Mouse (Mus musculus): ENCODE data around the gene Gpm6a. TPM values are rescaled to one million over a fixed set of nuclear protein-coding genes. Genes with fewer than 3 reads are reported as not detected.

Gene Gpm6a
- 3.5 and 3.9 TPM in 2 replicates for polyA plus RNA-seq (2015; fragmentation: Nextera tagmentation; extraction: Ambion mirVana)

DNA sequence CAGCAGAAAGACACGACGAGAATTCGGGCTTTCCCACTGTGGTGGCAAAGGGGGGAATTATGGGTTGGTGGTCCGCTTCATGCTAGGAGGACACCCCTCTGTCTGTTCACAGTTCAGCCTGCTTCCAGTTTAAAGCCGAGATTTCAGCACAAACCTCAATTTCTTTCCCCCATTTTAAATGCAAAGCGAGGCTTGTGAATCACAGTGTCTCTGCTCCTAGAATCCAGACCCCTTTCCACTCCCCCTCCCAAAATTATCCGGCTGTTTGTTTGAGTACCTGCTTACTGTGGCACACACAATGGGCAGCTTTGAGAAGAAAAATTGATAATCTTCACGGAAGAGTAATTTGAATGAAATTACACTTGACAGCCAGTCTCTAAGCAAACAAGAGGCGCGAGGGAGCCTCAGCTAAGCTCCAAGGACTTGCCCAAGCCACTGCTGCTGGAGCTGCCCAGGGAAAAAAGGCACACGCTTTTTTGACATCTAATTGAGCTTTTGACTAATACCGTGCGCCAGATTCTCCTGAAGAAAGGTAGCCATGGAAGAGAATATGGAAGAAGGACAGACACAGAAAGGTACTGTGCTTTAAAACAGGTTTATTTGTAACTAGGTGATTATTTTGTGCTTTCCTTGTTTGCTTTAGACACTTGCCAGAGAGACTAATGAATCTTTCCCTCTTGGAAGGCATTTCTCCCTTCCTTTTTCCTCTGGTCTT is at the start of gene Gpm6a:
Gene Gpm6a, plus strand, starts transcription at position 103 of the 715 bp plus-strand sequence.
- no peak for ATAC-seq (ENCODE audit: insufficient number of reproducible peaks, low FRiP score, low TSS enrichment, low read depth)
- Histone ChIP-seq H3K9ac (no peak within 1 kb of the TSS), H3K4me3 (no peak within 1 kb of the TSS)

GRCm38 (mm10) chr8:54912891-54913290 is 41.8 kb upstream of the Gpm6a start:
- H3K4me1 ChIP-seq = no peaks in the 10 kb centered on the region
- H3K27ac ChIP-seq = no peak overlapping the region
- no peak overlapping the region for H3K4me3 ChIP-seq
- no peak overlapping the region for H3K9ac ChIP-seq
- WGBS = 87% methylated on average over 2 of the region's 2 CpGs
- H3K36me3 ChIP-seq = no peaks in the 10 kb centered on the region
- no peak overlapping the region for H3K4me2 ChIP-seq
- no peaks in the 10 kb centered on the region for H3K9me3 ChIP-seq
- no peak for ATAC-seq (ENCODE audit: insufficient number of reproducible peaks, low FRiP score, low TSS enrichment, low read depth)
- H3K27me3 ChIP-seq = no peaks in the 10 kb centered on the region

More for the DNA sequence above, at the start of gene Gpm6a:
- no peaks in the 10 kb centered on the region for H3K36me3 ChIP-seq
- no peaks in the 10 kb centered on the region for H3K4me1 ChIP-seq
- no peak within 1 kb of the TSS for H3K4me2 ChIP-seq
- H3K27ac ChIP-seq = no peak within 1 kb of the TSS
- 37% methylated on average over 13 of the region's 13 CpGs for WGBS
- H3K27me3 ChIP-seq = no peaks in the 10 kb centered on the region
- no peaks in the 10 kb centered on the region for H3K9me3 ChIP-seq

DNA sequence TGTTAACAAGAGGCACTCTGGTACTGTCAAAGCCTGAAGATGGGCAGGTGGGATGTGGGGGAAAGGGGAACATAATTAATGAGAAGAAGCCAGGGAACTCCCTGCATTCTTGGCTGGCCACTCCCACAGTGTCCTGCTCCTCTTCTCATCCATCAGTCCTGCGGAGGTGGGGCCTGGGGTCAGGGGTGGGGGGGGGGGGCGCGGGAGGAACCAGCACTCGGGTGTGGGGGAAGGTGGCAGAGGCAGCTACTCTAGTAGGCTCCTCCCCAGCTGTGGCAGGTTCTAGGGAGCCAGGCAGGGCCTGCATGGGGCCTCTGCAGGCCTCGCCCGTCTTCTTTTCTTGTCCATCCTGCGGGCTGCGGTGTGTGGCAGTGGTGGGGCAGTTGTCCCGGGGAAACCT is 36.9 kb upstream of the Gpm6a start:
- H3K4me1 ChIP-seq = no peaks in the 10 kb centered on the region
- ATAC-seq (ENCODE audit: insufficient number of reproducible peaks, low FRiP score, low TSS enrichment, low read depth) = no peak
- WGBS = 57% methylated on average over 9 of the region's 9 CpGs
- H3K27ac ChIP-seq = no peak overlapping the region
- H3K27me3 ChIP-seq = no peaks in the 10 kb centered on the region
- H3K36me3 ChIP-seq = no peaks in the 10 kb centered on the region
- no peak overlapping the region for H3K4me3 ChIP-seq
- no peak overlapping the region for H3K4me2 ChIP-seq
- no peaks in the 10 kb centered on the region for H3K9me3 ChIP-seq
- no peak overlapping the region for H3K9ac ChIP-seq

DNA sequence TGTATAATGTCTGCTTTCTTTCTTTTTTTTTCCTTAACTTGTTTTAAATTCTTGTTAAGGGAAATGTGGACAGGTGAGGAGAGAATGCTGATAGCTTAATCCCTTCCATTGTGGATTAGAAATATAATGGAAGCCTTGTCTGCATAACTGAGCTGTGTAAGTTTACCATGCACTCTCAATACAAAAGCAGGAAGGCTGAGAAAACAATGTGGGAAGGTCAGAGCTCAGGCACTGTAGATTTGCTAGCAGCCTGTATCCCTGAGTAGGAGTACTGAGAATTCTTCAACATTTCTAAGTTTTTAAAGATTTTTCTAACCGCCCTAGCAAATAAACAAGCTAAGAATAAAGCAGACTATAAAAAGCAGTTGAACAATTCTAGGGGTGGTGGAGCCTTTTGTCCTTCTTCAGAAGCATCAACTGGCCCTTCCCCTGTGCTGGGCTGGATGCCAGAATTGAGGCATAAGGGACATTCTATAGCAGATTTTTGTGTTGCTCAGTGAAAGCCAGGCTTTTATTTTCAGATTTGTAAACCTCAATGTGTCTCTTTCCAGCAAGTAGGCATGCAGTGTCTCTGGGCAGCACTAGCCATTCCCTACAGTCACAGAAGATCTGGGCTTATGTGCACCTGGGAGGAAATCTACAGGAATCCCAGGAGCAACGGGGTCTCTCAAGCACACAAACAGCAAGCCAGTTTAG is 32.3 kb upstream of the Gpm6a start:
- no peak for ATAC-seq (ENCODE audit: insufficient number of reproducible peaks, low FRiP score, low TSS enrichment, low read depth)

DNA sequence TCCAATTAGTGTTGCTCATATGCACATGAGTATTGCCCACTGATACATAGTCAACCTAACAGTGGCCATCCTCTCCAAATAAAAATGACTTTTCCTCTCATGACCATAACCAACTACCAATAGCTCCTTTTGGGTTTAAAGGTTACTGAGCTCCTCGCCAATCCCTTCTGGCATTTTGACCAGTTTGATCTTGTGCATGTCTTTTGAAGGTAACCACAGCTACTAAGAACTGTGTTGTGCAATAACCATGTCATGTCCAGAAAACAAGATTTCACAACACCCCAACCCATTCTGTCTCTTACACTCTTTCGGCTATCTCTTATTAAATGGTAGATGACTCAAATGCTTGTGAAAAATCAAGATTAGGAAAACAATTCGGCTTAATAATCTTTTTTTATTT is 29.7 kb upstream of the Gpm6a start:
- Histone ChIP-seq H3K4me2 (no peak overlapping the region), H3K9me3 (no peaks in the 10 kb centered on the region), H3K27ac (no peak overlapping the region), H3K4me3 (no peak overlapping the region), H3K9ac (no peak overlapping the region), H3K27me3 (no peaks in the 10 kb centered on the region), H3K4me1 (no peaks in the 10 kb centered on the region), H3K36me3 (no peaks in the 10 kb centered on the region)
- no peak for ATAC-seq (ENCODE audit: insufficient number of reproducible peaks, low FRiP score, low TSS enrichment, low read depth)
- WGBS = 78% methylated on average over 3 of the region's 3 CpGs

More for the DNA sequence above, 32.3 kb upstream of the Gpm6a start:
- 58% methylated on average over 2 of the region's 2 CpGs for WGBS
- Histone ChIP-seq H3K36me3 (no peaks in the 10 kb centered on the region), H3K27ac (no peak overlapping the region), H3K9ac (no peak overlapping the region), H3K27me3 (no peaks in the 10 kb centered on the region), H3K9me3 (no peaks in the 10 kb centered on the region), H3K4me1 (no peaks in the 10 kb centered on the region), H3K4me3 (no peak overlapping the region), H3K4me2 (no peak overlapping the region)

GRCm38 (mm10) chr8:54932306-54932705 is 22.3 kb upstream of the Gpm6a start:
- no peak for ATAC-seq (ENCODE audit: insufficient number of reproducible peaks, low FRiP score, low TSS enrichment, low read depth)
- WGBS = 54% methylated on average over 2 of the region's 2 CpGs
- H3K27ac ChIP-seq = no peak overlapping the region
- no peaks in the 10 kb centered on the region for H3K9me3 ChIP-seq
- no peaks in the 10 kb centered on the region for H3K27me3 ChIP-seq
- H3K36me3 ChIP-seq = no peaks in the 10 kb centered on the region
- H3K4me1 ChIP-seq = no peaks in the 10 kb centered on the region
- H3K9ac ChIP-seq = no peak overlapping the region
- H3K4me2 ChIP-seq = no peak overlapping the region
- no peak overlapping the region for H3K4me3 ChIP-seq

DNA sequence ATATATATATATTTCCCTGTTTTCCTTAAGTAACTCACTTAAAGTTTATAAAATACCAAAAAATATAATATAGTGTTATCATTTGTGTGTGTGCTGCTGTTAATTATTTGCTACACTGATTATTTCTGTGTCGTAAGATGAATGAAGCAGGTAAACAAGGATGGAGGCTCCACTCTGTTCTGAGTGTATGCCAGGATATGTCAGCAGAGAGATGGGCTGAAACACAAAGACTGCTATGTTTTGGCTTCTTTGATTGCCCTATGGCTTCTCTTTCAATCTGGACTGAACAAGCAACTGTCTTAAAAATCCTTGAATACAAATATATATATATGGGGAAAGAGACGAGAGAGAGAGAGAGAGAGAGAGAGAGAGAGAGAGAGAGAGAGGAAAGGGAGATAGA is 1.3 kb upstream of the Gpm6a start:
- Histone ChIP-seq H3K27me3 (no peaks in the 10 kb centered on the region), H3K36me3 (no peaks in the 10 kb centered on the region), H3K4me2 (no peak overlapping the region), H3K9me3 (no peaks in the 10 kb centered on the region), H3K27ac (no peak overlapping the region), H3K4me3 (no peak overlapping the region), H3K9ac (no peak overlapping the region), H3K4me1 (no peaks in the 10 kb centered on the region)
- whole genome bisulfite sequencing = 83% methylated on average over 2 of the region's 2 CpGs
- ATAC-seq (ENCODE audit: insufficient number of reproducible peaks, low FRiP score, low TSS enrichment, low read depth) = no peak

- Histone ChIP-seq H3K4me2 (no peak overlapping the region), H3K27ac (no peak overlapping the region), H3K36me3 (no peaks in the 10 kb centered on the region), H3K9ac (no peak overlapping the region), H3K4me3 (no peak overlapping the region), H3K27me3 (no peaks in the 10 kb centered on the region), H3K4me1 (no peaks in the 10 kb centered on the region), H3K9me3 (no peaks in the 10 kb centered on the region)
- no peak for ATAC-seq (ENCODE audit: insufficient number of reproducible peaks, low FRiP score, low TSS enrichment, low read depth)
- 62% methylated on average over 6 of the region's 6 CpGs for WGBS
Measured at GRCm38 (mm10) chr8:54954030-54954429, 613 bp upstream of the Gpm6a start.

GRCm38 (mm10) chr8:54955456-54955800 is 785 bp downstream of the Gpm6a start:
- WGBS = 87% methylated on average over 3 of the region's 3 CpGs
- no peak for ATAC-seq (ENCODE audit: insufficient number of reproducible peaks, low FRiP score, low TSS enrichment, low read depth)
- Histone ChIP-seq H3K27me3 (no peaks in the 10 kb centered on the region), H3K36me3 (no peaks in the 10 kb centered on the region), H3K4me1 (no peaks in the 10 kb centered on the region), H3K9me3 (no peaks in the 10 kb centered on the region), H3K9ac (no peak overlapping the region), H3K4me2 (no peak overlapping the region), H3K4me3 (no peak overlapping the region), H3K27ac (no peak overlapping the region)

GRCm38 (mm10) chr8:54955935-54956573 is 1.4 kb downstream of the Gpm6a start:
- H3K36me3 ChIP-seq = no peaks in the 10 kb centered on the region
- H3K4me1 ChIP-seq = no peaks in the 10 kb centered on the region
- H3K9me3 ChIP-seq = no peaks in the 10 kb centered on the region
- H3K4me3 ChIP-seq = no peak overlapping the region
- H3K27me3 ChIP-seq = no peaks in the 10 kb centered on the region
- H3K9ac ChIP-seq = no peak overlapping the region
- H3K27ac ChIP-seq = no peak overlapping the region
- no peak overlapping the region for H3K4me2 ChIP-seq
- 78% methylated on average over 6 of the region's 6 CpGs for WGBS
- no peak for ATAC-seq (ENCODE audit: insufficient number of reproducible peaks, low FRiP score, low TSS enrichment, low read depth)

DNA sequence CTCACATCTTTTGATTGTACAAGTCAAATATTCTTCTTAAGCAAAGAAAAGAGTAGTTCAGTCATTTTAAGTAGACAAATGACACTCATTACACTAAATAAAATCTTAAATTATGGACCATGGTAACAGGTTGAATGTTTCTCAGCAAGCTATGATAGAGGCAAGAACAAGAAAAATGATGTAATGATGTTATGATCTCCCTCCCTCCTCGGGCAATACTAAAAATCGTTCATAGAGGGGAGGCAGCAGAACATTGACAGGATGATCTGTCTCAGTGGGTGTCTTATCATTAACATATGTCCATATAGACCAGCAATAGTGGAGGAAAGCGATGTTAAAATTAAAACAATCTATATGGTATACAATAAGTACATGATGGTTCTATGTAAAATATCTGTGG is 2.1 kb downstream of the Gpm6a start:
- Histone ChIP-seq H3K9ac (no peak overlapping the region), H3K27ac (no peak overlapping the region), H3K9me3 (no peaks in the 10 kb centered on the region), H3K4me2 (no peak overlapping the region), H3K4me1 (no peaks in the 10 kb centered on the region), H3K27me3 (no peaks in the 10 kb centered on the region), H3K4me3 (no peak overlapping the region), H3K36me3 (no peaks in the 10 kb centered on the region)
- ATAC-seq (ENCODE audit: insufficient number of reproducible peaks, low FRiP score, low TSS enrichment, low read depth) = no peak
- WGBS = 82% methylated on average over 3 of the region's 3 CpGs

DNA sequence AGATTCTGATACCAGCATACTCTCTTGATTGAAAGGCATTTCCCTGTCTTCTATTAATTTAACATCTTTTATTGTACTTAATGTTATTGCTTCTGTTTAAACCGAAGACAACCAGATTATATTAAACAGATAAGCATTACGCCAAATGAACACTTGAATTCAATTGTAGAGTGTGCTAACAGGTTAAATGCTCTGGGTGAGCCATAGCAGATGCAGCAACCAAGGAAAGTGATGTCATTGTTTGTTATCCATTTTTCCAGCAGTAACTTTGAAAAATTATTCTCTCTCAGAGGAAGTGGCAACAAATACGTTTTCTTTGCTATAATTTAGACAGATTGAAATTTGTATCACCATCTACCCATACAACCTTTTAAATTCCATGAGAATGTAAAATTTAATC is 2.9 kb downstream of the Gpm6a start:
- no peak overlapping the region for H3K4me2 ChIP-seq
- ATAC-seq (ENCODE audit: insufficient number of reproducible peaks, low FRiP score, low TSS enrichment, low read depth) = no peak
- WGBS = 82% methylated on average over 3 of the region's 3 CpGs
- no peak overlapping the region for H3K27ac ChIP-seq
- H3K9ac ChIP-seq = no peak overlapping the region
- no peaks in the 10 kb centered on the region for H3K27me3 ChIP-seq
- no peaks in the 10 kb centered on the region for H3K9me3 ChIP-seq
- H3K36me3 ChIP-seq = no peaks in the 10 kb centered on the region
- no peaks in the 10 kb centered on the region for H3K4me1 ChIP-seq
- H3K4me3 ChIP-seq = no peak overlapping the region
